Mouse (Mus musculus): ENCODE data around the gene Hmga2. TPM values are rescaled to one million over a fixed set of nuclear protein-coding genes. Genes with fewer than 3 reads are reported as not detected.
"Not testable (repeated sequence)": the region's sequence is repeated elsewhere in the genome, so short reads cannot be mapped to it uniquely, and the experiment has no call there.

Hmga2 gene
- total RNA-seq, 2 experiments from 2014 or later, result 0.07 to 0.18 TPM

- DNase-seq (ENCODE audit: low spot score in 2 of 2), result peak in 1 of 2 experiments; percentile 3
Measured at GRCm38 (mm10) chr10:120354523-120355030, 121.7 kb downstream of the Hmga2 start.

DNA sequence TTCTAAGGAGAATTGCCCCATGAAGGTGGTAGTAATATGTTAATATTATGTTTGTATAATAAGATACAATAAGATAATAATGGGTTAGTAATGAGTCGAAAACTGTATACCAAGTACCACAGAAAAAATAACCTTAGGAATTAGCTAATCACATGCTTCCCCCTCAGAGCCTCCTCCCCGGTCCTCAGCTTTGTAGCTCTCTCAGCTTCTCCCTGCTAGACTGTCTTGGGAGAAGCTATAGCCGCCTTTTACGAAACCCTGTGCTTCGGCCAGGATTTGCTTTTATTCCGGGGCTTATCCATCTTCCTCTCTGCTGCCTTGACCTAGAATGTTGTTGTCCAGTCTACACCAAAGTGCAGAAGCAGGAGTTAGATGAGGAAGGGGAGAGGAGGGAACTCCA lies 130.9 kb downstream of the Hmga2 start:
- DNase-seq (ENCODE audit: low spot score in 2 of 2), result no peak

DNA sequence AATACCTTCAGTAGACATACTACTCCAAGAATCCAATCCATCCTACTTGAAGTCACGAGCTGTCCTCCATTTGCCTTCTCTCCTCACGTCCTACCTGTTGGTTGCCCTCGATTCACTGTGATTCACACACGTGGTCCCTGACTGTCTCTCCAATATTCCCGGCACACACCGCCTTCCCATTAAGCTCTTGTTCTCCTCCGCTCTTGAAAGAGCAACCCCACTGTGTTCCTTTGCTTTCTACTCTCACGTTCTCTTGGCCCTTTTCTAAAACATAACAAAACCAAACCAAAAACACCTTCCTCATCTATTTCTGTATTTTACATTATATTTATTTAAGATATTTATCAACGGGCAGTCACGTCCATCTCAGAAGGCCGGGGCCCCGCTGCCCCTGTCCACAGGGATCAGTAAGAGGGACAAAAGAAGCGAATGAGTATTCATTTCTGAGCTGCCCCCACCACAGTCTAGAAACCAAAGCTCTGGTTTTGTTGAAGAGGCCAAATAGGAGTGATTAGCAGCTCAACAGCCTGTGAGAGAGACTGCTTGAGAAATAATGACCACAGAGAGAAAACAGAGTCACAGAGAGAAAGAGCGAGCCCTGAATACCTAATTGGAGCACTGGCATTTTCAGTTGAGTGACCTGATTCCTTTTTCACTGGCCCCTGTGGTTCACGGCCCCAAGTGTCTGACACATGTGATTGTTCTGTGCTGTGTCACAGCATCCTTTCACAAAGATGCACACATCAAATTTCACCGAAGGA lies 131.5 kb downstream of the Hmga2 start:
- no peak for DNase-seq (ENCODE audit: low spot score in 2 of 2)

- DNase-seq (ENCODE audit: low spot score in 2 of 2), result not testable (repeated sequence)
Measured at GRCm38 (mm10) chr10:120339906-120340305, 136.4 kb downstream of the Hmga2 start.

- DNase-seq (ENCODE audit: low spot score in 2 of 2), result no peak
Measured at GRCm38 (mm10) chr10:120339324-120339723, 136.9 kb downstream of the Hmga2 start.

- DNase-seq (ENCODE audit: low spot score in 2 of 2), result no peak
Measured at GRCm38 (mm10) chr10:120338841-120339240, 137.4 kb downstream of the Hmga2 start.

DNA sequence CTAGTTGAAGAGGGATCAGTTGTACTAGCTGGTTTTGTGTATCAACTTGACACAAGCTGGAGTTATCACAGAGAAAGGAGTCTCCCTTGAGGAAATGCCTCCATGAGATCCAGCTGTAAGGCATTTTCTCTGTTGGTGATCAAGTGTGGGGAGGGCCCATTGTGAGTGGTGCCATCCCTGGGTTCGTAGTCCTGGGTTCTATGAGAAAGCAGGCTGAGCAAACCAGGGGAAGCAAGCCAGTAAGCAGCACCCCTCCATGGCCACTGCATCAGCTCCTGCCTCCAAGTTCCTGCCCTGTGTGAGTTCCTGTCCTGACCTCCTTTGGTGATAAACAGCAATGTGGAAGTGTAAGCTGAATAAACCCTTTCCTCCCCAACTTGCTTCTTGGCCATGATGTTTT lies 137.8 kb downstream of the Hmga2 start:
- DNase-seq (ENCODE audit: low spot score in 2 of 2), result not testable (repeated sequence)

GRCm38 (mm10) chr10:120327946-120328345 lies 148.3 kb downstream of the Hmga2 start:
- DNase-seq (ENCODE audit: low spot score in 2 of 2), result no peak

DNA sequence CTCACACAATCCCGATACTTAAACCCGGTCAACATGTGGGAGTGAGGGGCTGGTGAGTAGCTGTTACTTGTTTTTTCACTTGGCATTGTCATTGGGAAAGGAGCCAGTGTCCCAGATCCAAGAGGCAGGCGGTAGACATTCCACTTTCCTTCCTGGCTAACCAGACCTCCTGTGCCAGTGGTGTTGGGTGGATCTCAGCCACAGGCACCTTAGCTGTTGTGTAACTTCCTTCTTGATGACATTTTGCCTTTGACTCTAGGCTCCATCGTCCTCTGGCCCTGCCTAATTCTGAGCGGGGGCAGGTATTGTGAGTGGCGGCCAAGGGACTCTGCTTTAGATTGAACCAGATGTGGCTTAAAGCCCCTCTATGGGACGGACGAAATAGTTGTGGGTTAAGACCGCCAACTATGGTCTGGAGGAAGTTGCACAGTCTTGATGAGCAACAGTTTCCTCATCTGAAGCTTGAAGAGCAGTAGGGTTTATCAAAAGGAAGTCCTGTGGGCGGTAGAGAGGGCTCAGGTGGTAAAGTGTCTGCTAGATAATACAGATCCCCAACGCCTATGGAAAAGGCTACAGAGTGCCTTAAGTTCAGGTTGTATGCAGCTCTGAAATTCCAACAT lies 152.6 kb downstream of the Hmga2 start:
- no peak for DNase-seq (ENCODE audit: low spot score in 2 of 2)

DNA sequence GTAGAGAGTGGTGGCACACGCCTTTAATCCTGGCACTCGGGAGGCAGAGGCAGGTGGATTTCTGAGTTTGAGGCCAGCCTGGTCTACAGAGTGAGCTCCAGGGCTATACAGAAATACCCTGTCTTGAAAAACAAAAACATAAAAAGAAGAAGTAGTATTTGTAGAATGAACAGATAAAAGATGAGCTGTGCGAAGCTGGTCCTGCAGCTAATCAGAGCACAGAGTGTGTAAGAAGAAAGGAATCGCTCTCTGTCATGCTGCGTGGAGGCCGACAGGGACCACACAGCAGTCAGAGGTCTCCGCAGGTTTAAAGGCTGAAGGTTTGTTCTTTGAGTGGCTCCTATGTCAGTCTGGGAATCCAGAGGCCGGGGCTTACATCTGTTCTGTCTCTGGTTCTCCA lies 153.5 kb downstream of the Hmga2 start:
- no peak for DNase-seq (ENCODE audit: low spot score in 2 of 2)

- no peak for DNase-seq (ENCODE audit: low spot score in 2 of 2)
Measured at GRCm38 (mm10) chr10:120319614-120320013, 156.7 kb downstream of the Hmga2 start.

Small RNAs within 50 kb of the gene (microRNA-seq; reads per million reads assigned to microRNA genes)
- gene Mir763, result 0 reads per million in 2 experiments

Other genes starting within 250 kb of the Hmga2 start
- 10 to 100 TPM; 14.8 to 15.3 TPM for gene Llph, start 249.4 kb downstream of the Hmga2 start, total RNA-seq (2021)

Data from layer of hippocampus, adult 18-20 months (tissue).